Mouse (Mus musculus): ENCODE data around the gene Ikbip. TPM values are rescaled to one million over a fixed set of nuclear protein-coding genes. Genes with fewer than 3 reads are reported as not detected.

Gene Ikbip
- polyA plus RNA-seq, 1 experiment from 2014 or later: 14.7 TPM

GRCm38 (mm10) chr10:91142654-91143191 is 60.0 kb downstream of the Ikbip start:
- H3K4me3 ChIP-seq: no peak overlapping the region
- no peaks in the 10 kb centered on the region for H3K4me1 ChIP-seq
- H3K4me2 ChIP-seq: no peak overlapping the region
- no peaks in the 10 kb centered on the region for H3K27me3 ChIP-seq
- no peak overlapping the region for H3K9ac ChIP-seq
- peaks cover 25% of the 10 kb centered on the region for H3K36me3 ChIP-seq (ENCODE audit: poor library complexity, severe bottlenecking)
- no peak overlapping the region for H3K27ac ChIP-seq
- no peaks in the 10 kb centered on the region for H3K9me3 ChIP-seq (replicated peaks)
- 76% methylated on average over 10 of the region's 10 CpGs for WGBS
- ATAC-seq: no peak

GRCm38 (mm10) chr10:91143313-91144230 is 60.8 kb downstream of the Ikbip start:
- 77% methylated on average over 18 of the region's 18 CpGs for WGBS
- peak overlapping the region; percentile 19; the same call in 1 of the 2 replicates for H3K27ac ChIP-seq
- H3K4me1 ChIP-seq: no peaks in the 10 kb centered on the region
- no peaks in the 10 kb centered on the region for H3K27me3 ChIP-seq
- no peak overlapping the region for H3K4me3 ChIP-seq
- H3K4me2 ChIP-seq: no peak overlapping the region
- H3K9me3 ChIP-seq (replicated peaks): no peaks in the 10 kb centered on the region
- H3K9ac ChIP-seq: no peak overlapping the region
- peaks cover 29% of the 10 kb centered on the region for H3K36me3 ChIP-seq (ENCODE audit: poor library complexity, severe bottlenecking)
- ATAC-seq: no peak

- 94% methylated on average over 7 of the region's 7 CpGs for WGBS
- no peak overlapping the region for H3K9ac ChIP-seq
- no peaks in the 10 kb centered on the region for H3K27me3 ChIP-seq
- no peak overlapping the region for H3K4me3 ChIP-seq
- ATAC-seq: no peak
- no peaks in the 10 kb centered on the region for H3K4me1 ChIP-seq
- H3K4me2 ChIP-seq: no peak overlapping the region
- H3K9me3 ChIP-seq (replicated peaks): no peaks in the 10 kb centered on the region
- H3K27ac ChIP-seq: no peak overlapping the region
- peaks cover 47% of the 10 kb centered on the region for H3K36me3 ChIP-seq (ENCODE audit: poor library complexity, severe bottlenecking)
Observed at GRCm38 (mm10) chr10:91145413-91145812, 62.7 kb downstream of the Ikbip start.

Other genes with a start within 250 kb of the Ikbip start
- gene Apaf1, start 170 bp upstream of the Ikbip start, polyA plus RNA-seq (2015; fragmentation: Nextera tagmentation; extraction: Ambion mirVana): 19.8 and 20.2 TPM in 2 replicates
- 439 and 465 TPM in 2 replicates for gene Slc25a3, start 41.1 kb downstream of the Ikbip start, polyA plus RNA-seq (2015; fragmentation: Nextera tagmentation; extraction: Ambion mirVana)
- gene Tmpo, start 98.4 kb downstream of the Ikbip start, polyA plus RNA-seq (2015; fragmentation: Nextera tagmentation; extraction: Ambion mirVana): 250 and 265 TPM in 2 replicates